Mouse (Mus musculus): ENCODE measurements around the gene Zfp65. TPM values are rescaled to one million over a fixed set of nuclear protein-coding genes. Genes with fewer than 3 reads are reported as not detected.
"Not testable (repeated sequence)": the region's sequence is repeated elsewhere in the genome, so short reads cannot be mapped to it uniquely, and the experiment has no call there.

The Zfp65 gene
- polyA plus RNA-seq, 1 experiment from 2014 or later = 1.3 TPM

DNA sequence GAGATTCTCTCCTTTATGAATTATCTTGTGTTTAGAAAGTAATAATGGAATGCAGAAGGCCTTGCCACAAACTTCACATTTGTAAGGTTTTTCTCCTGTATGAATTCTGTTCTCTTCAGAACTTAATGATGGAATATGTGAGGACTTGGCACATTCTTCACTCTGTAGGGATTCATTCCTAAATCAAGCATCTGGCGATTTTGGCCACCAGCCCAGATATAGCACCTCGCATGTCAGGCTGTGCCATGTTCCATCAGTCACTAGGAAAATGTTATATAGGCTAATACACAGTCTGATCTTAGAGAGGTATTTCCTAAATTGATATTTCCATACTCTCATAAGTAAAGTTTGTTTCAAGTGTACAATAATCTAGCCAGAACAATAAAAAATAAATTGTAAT lies 3.6 kb downstream of the Zfp65 start:
- 68% methylated on average over 2 of the region's 2 CpGs for WGBS (ENCODE audit: insufficient replicate concordance)
- H3K9ac ChIP-seq; H3K27me3 ChIP-seq; H3K9me3 ChIP-seq (replicated peaks); H3K4me3 ChIP-seq (replicated peaks); H3K27ac ChIP-seq; ATAC-seq (ENCODE audit: low read depth); H3K4me2 ChIP-seq; H3K4me1 ChIP-seq (replicated peaks); DNase-seq; H3K36me3 ChIP-seq: not testable (repeated sequence)

DNA sequence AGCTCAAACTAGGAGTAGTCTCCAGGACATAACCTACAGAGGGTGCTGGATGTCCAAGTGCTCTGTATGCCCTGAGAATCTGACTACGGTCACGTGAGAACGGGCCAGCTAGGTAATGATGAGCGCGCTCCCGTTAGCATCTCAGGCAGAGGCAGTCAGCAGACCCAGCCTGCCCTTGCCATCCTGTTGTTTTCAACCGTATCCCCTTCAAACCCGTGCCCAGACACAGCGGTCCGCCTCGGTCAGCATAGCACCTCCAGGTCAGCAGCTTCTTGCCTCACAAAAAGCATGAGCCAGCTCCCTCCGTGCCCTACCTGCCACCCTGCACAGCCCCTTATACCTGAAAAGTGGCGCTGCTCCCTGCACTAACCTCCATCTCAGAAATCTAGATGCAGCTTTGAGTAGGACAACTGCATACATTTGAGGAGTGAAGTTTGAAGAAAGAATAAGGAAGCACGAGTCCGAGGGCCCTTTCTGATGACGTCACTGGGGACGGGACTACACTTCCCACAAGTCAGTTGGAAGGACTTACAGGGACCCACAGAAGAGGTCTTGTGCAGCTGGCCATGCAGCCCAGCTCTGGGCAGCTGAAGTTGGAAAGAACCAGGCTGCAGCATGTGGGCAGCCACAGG lies 5.0 kb downstream of the Zfp65 start:
- WGBS (ENCODE audit: insufficient replicate concordance) = under 1% methylated on average over 17 of the region's 17 CpGs
- Histone ChIP-seq H3K4me1 (replicated peaks) (peaks cover 5% of the 10 kb centered on the region), H3K36me3 (no peaks in the 10 kb centered on the region), H3K4me2 (peak overlapping the region; percentile 71), H3K4me3 (replicated peaks) (peak overlapping the region; percentile 76), H3K9me3 (replicated peaks) (no peaks in the 10 kb centered on the region), H3K27me3 (no peaks in the 10 kb centered on the region), H3K9ac (peak overlapping the region; percentile 82), H3K27ac (peak overlapping the region; percentile 20; the same call in 1 of the 2 replicates)
- peak; percentile 91 for ATAC-seq (ENCODE audit: low read depth)
- DNase-seq = peak; percentile 63

DNA sequence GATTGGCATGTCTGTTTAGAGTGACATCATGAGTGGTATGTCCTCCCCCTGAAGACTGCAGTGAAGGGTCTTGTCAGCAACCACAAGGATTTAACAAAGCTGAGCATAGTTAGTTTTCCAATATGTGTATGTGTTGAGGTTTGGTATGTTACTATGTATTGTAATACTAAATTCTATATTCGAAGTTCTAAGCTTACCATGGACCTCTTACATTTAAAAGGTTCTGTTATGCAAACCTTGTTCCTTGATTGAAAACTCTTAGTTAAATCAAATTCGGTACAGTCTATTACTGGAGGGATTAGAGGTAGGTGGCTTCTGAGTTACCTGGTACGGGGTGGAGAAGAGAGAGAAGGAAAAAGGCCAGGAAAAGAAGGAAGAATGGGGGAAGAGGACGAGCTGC lies 42.0 kb downstream of the Zfp65 start, which contains the start of gene Zfp738:
Gene Zfp738, minus strand, starts transcription at position 101 of the 400 bp plus-strand sequence.
- H3K4me3 ChIP-seq (replicated peaks) = no peak within 1 kb of the TSS
- H3K36me3 ChIP-seq = no peaks in the 10 kb centered on the region
- no peak for DNase-seq
- no peak within 1 kb of the TSS for H3K4me2 ChIP-seq
- ATAC-seq (ENCODE audit: low read depth) = no peak
- no peak within 1 kb of the TSS for H3K9ac ChIP-seq
- WGBS (ENCODE audit: insufficient replicate concordance) = 63% methylated on average over 4 of the region's 4 CpGs
- peaks cover 4% of the 10 kb centered on the region; the same call in 1 of the 2 replicates for H3K4me1 ChIP-seq (replicated peaks)
- no peaks in the 10 kb centered on the region for H3K27me3 ChIP-seq
- no peak within 1 kb of the TSS for H3K27ac ChIP-seq
- no peaks in the 10 kb centered on the region for H3K9me3 ChIP-seq (replicated peaks)

DNA sequence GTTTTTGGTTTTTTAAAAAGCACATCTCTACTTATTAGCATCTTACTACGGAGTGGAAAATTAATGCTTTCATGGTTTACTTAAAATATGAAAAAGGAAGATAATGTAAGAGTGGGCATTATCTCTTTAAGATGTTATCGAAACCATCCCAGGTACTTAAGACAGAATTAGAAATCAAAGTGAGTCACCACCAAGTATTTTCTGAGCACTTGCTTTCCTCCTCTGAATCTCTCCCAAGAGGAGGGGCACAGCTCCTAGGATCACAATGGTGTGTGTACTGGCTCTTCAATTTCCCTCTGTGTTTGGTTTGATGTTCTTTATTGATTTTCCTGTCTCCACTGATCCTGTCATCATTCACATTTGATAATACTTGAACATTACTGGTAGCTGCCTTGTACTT lies 45.1 kb downstream of the Zfp65 start:
- not testable (repeated sequence) for H3K27me3 ChIP-seq; H3K4me1 ChIP-seq (replicated peaks); H3K27ac ChIP-seq; DNase-seq; ATAC-seq (ENCODE audit: low read depth); H3K36me3 ChIP-seq; H3K9me3 ChIP-seq (replicated peaks)
- Histone ChIP-seq H3K9ac (0 out of 2 replicates have a peak overlapping the region, but pooled peaks have one; percentile 77), H3K4me2 (peak overlapping the region; percentile 72), H3K4me3 (replicated peaks) (peak overlapping the region; percentile 72)
- 72% methylated on average over 2 of the region's 2 CpGs for WGBS (ENCODE audit: insufficient replicate concordance)

DNA sequence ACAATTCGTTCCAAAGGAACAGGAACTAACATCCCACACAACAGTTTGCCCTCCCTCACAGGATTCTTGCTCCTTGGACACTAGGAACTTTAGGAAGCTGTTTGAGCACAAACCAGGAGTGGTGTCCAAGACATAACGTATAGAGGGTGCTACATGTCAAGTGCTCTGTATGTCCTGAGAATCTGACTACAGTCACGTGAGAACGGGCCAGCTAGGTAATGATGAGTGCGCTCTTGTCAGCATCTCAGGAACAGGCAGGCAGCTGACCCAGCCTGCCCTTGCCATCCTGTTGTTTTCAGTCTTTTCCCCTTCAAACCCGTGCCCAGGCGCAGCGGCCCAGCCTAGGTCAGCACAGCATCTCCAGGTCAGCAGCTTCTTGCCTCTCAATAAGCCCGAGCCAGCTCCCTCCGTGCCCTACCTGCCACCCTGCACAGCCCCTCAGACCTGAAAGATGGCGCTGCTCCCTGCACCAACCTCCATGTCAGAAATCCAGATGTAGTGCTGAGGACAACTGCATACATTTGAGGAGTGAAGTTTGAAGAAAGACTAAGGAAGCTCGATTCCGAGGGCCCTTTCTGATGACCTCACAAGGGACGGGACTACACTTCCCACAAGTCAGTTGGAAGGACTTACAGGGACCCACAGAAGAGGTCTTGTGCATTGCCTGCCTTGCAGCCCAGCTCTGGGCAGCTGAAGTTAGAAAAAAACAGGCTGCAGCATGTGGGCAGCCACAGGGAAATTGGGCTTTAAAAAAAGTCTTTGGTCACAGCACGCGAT lies 45.8 kb downstream of the Zfp65 start:
- Histone ChIP-seq H3K4me3 (replicated peaks) (peak overlapping the region; percentile 72), H3K4me2 (peak overlapping the region; percentile 72), H3K9ac (peak overlapping the region; percentile 77)
- not testable (repeated sequence) for H3K36me3 ChIP-seq; H3K4me1 ChIP-seq (replicated peaks); H3K27me3 ChIP-seq; H3K9me3 ChIP-seq (replicated peaks); H3K27ac ChIP-seq
- WGBS (ENCODE audit: insufficient replicate concordance) = 14% methylated on average over 16 of the region's 16 CpGs
- DNase-seq (peak; percentile 67), ATAC-seq (ENCODE audit: low read depth) (peak; percentile 98)

DNA sequence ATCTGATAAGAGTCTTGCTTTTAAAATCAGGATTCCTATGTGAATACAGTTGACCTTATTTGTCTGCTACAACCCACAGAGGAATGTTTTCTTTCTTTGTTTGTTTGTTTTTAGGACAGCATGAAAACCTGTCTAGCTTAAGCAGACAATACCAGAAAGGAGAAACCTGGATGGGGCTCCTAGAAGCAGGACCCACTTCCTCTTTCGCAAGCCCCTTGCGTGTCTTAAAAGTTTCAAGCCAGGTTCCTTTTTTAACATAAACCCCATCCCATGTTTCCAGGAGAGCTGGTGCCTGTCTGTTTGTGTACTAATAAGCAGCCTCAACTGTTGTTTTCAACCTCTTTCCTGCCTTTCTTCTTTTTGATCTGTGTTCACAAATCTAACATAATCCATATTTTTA lies 54.1 kb downstream of the Zfp65 start:
- H3K9me3 ChIP-seq (replicated peaks) = no peaks in the 10 kb centered on the region
- peaks cover 4% of the 10 kb centered on the region for H3K36me3 ChIP-seq
- no peak for DNase-seq
- no peak overlapping the region for H3K9ac ChIP-seq
- no peak overlapping the region for H3K27ac ChIP-seq
- no peaks in the 10 kb centered on the region for H3K4me1 ChIP-seq (replicated peaks)
- WGBS (ENCODE audit: insufficient replicate concordance) = 45% methylated on average over 2 of the region's 2 CpGs
- H3K27me3 ChIP-seq = no peaks in the 10 kb centered on the region
- ATAC-seq (ENCODE audit: low read depth) = no peak
- H3K4me3 ChIP-seq (replicated peaks) = no peak overlapping the region
- H3K4me2 ChIP-seq = no peak overlapping the region

Other genes with a start within 250 kb of the Zfp65 start
- 3.3 and 3.8 TPM in 2 replicates for gene Zfp874b, start 244.9 kb downstream of the Zfp65 start, polyA plus RNA-seq (2015; fragmentation: Nextera tagmentation; extraction: Ambion mirVana)
- 3.1 and 3.3 TPM in 2 replicates for gene Zfp58, start 228.6 kb downstream of the Zfp65 start, polyA plus RNA-seq (2015; fragmentation: Nextera tagmentation; extraction: Ambion mirVana)
- not detected in 2 replicates for gene Gm26965, start 203.0 kb downstream of the Zfp65 start, polyA plus RNA-seq (2015; fragmentation: Nextera tagmentation; extraction: Ambion mirVana)
- gene Zfp87, start 203.0 kb downstream of the Zfp65 start, polyA plus RNA-seq (2015; fragmentation: Nextera tagmentation; extraction: Ambion mirVana) = 8.4 and 9.1 TPM in 2 replicates
- gene Zfp748, start 175.3 kb downstream of the Zfp65 start, polyA plus RNA-seq (2015; fragmentation: Nextera tagmentation; extraction: Ambion mirVana) = 5.1 and 5.9 TPM in 2 replicates
- 1.3 and 1.9 TPM in 2 replicates for gene Zfp729b, start 119.5 kb downstream of the Zfp65 start, polyA plus RNA-seq (2015; fragmentation: Nextera tagmentation; extraction: Ambion mirVana)
- 0.13 TPM in 1 of 2 replicates, not detected in the other for gene Gm49345, start 91.4 kb downstream of the Zfp65 start, polyA plus RNA-seq (2015; fragmentation: Nextera tagmentation; extraction: Ambion mirVana)
- gene Zfp729a, start 91.4 kb downstream of the Zfp65 start, polyA plus RNA-seq (2015; fragmentation: Nextera tagmentation; extraction: Ambion mirVana) = 0.71 and 1.2 TPM in 2 replicates
- gene Zfp738, start 42.1 kb downstream of the Zfp65 start, polyA plus RNA-seq (2015; fragmentation: Nextera tagmentation; extraction: Ambion mirVana) = 2.4 and 3.1 TPM in 2 replicates
- gene Zfp85, start 26.1 kb upstream of the Zfp65 start, polyA plus RNA-seq (2015; fragmentation: Nextera tagmentation; extraction: Ambion mirVana) = 1.1 and 1.5 TPM in 2 replicates
- gene Zfp493, start 50.5 kb upstream of the Zfp65 start, polyA plus RNA-seq (2015; fragmentation: Nextera tagmentation; extraction: Ambion mirVana) = 1.1 and 1.2 TPM in 2 replicates
- 1.7 and 2.1 TPM in 2 replicates for gene Zfp273, start 84.6 kb upstream of the Zfp65 start, polyA plus RNA-seq (2015; fragmentation: Nextera tagmentation; extraction: Ambion mirVana)
- gene Gm10037, start 101.9 kb upstream of the Zfp65 start, polyA plus RNA-seq (2015; fragmentation: Nextera tagmentation; extraction: Ambion mirVana) = 0.37 and 0.40 TPM in 2 replicates
- gene BC048507, start 134.2 kb upstream of the Zfp65 start, polyA plus RNA-seq (2015; fragmentation: Nextera tagmentation; extraction: Ambion mirVana) = not detected in 2 replicates

All from liver, embryonic 13.5 days (tissue).